Mouse (Mus musculus) embryonic fibroblast, embryonic 13.5 days (primary cell): Measurements from ENCODE around the gene Defb42.

Source experiments
- CTCF ChIP-seq: IDR thresholded peaks from 2 replicates; pipeline ENCODE4 v1.5.1; 2011; ENCODE audit warnings: mild to moderate bottlenecking, control low read depth, low read length, moderate library complexity, borderline replicate concordance; ENCODE audit not compliant: insufficient read depth
- POLR2A ChIP-seq: IDR thresholded peaks from 2 replicates; pipeline ENCODE4 v1.6.1; 2011; ENCODE audit warnings: low read depth, mild to moderate bottlenecking, control low read depth, low read length, moderate library complexity

GRCm38 (mm10) chr14:63020524-63021156, 26.2 kb upstream of the Defb42 start:
- TF ChIP-seq CTCF (no peak), POLR2A (no peak)
